Mouse (Mus musculus): ENCODE measurements around the gene Marc2. TPM values are rescaled to one million over a fixed set of nuclear protein-coding genes. Genes with fewer than 3 reads are reported as not detected.
A peak's percentile ranks its signal among the peaks of the same experiment; 100 is the strongest.

Marc2 gene
- polyA plus RNA-seq, 1 experiment from 2014 or later, result 148 TPM

DNA sequence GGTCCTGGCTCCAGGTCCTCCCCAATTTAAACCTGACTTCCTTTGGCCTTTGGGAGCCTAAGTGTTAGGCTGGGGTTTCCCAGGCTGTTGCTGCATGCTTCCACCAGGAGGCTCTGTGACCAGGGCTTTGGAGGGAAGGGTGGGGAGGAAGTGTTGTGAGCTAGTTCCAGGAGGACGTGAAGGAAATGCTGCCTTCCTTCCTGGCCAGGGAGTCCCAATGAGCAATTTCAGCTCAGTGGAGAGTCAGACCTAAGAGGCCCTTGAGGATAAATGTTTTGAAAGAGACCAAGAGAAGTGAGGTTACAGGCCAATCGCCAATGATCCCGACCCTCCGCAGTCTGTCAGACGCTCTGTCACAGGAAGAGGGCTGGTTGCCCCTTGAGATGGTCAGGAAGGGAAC is 7.1 kb upstream of the Marc2 start:
- H3K9ac ChIP-seq (ENCODE audit: low read length), result peak overlapping the region; percentile 58
- H3K4me1 ChIP-seq (ENCODE audit: control insufficient read depth in 2 of 2, insufficient read depth in 2 of 2, low read length in 2 of 2), result peaks cover 8 to 11% of the 10 kb centered on the region in 2 experiments
- WGBS, result 28% methylated on average over 5 of the region's 5 CpGs
- H3K27me3 ChIP-seq (ENCODE audit: control insufficient read depth, insufficient read depth, low read length), result no peaks in the 10 kb centered on the region
- H3K4me3 ChIP-seq (ENCODE audit: control insufficient read depth in 1 of 2, insufficient read depth in 1 of 2, low read depth in 1 of 2, low read length in 2 of 2), result peak overlapping the region; percentile 25 to 27
- H3K36me3 ChIP-seq (ENCODE audit: control insufficient read depth, insufficient read depth, low read length), result no peaks in the 10 kb centered on the region
- H3K9me3 ChIP-seq (ENCODE audit: control insufficient read depth, low read length), result no peaks in the 10 kb centered on the region
- peak; percentile 55; the same call in 1 of the 2 replicates for ATAC-seq (ENCODE audit: insufficient number of reproducible peaks, insufficient read depth, low FRiP score, low read depth)
- H3K27ac ChIP-seq (replicated peaks in 1 of 2; ENCODE audit: control insufficient read depth in 1 of 2, insufficient read depth in 1 of 2, low read depth in 2 of 2, low read length in 2 of 2), result peak overlapping the region; percentile 78 to 80
- H3K4me2 ChIP-seq (ENCODE audit: low read length), result peak overlapping the region; percentile 61

DNA sequence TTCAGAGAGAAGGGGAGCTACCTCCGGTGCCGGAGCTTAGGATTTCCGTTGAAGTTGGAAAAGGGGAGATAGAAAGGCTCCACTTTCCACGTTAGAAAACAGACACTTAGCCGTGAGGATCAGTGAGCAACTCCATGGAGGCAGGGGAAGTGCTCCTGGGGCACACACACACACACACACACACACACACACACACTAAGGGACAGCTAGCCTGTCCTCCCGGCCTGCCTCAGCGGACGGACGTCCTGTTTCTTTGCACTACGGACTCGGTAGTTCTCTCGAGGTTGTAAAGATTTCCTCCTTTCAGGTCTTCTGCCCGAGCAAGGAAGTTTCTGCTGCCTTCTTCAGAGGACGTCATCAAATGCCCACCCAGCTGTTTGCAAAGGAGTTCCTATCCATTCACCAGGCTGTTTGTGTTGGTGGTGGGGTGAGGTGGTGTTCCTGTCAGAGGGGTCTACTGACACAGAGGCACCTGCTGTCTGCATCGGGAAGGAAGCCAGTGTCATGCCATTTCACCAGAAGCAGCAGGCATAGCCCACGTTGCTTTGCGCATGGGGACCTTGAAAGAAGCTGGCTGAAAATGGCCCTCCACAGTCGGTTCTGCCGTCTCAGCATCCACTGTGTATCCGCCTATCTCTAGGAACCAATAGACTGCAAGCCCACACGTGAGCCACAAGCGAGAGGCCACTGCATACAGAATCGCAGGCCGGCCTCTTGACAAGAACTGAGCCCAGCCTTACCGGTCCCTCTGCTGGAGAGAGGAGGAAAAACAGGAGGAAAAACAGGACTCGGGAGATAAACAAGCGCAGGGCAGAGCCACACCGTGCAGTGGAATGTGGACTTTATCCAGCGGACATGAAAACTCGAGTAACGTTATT is 5.7 kb upstream of the Marc2 start:
- Histone ChIP-seq H3K4me3 (ENCODE audit: control insufficient read depth in 1 of 2, insufficient read depth in 1 of 2, low read depth in 1 of 2, low read length in 2 of 2) (peak overlapping the region; percentile 10 to 12; a peak in 1 of 4 replicates), H3K4me2 (ENCODE audit: low read length) (peak overlapping the region; percentile 55), H3K27me3 (ENCODE audit: control insufficient read depth, insufficient read depth, low read length) (no peaks in the 10 kb centered on the region), H3K9ac (ENCODE audit: low read length) (peak overlapping the region; percentile 41; the same call in 1 of the 2 replicates), H3K27ac (replicated peaks in 1 of 2; ENCODE audit: control insufficient read depth in 1 of 2, insufficient read depth in 1 of 2, low read depth in 2 of 2, low read length in 2 of 2) (peak overlapping the region; percentile 46 to 72), H3K36me3 (ENCODE audit: control insufficient read depth, insufficient read depth, low read length) (no peaks in the 10 kb centered on the region), H3K9me3 (ENCODE audit: control insufficient read depth, low read length) (no peaks in the 10 kb centered on the region), H3K4me1 (ENCODE audit: control insufficient read depth in 2 of 2, insufficient read depth in 2 of 2, low read length in 2 of 2) (peaks cover 8 to 11% of the 10 kb centered on the region in 2 experiments)
- ATAC-seq (ENCODE audit: insufficient number of reproducible peaks, insufficient read depth, low FRiP score, low read depth), result peak; percentile 82
- WGBS, result 14% methylated on average over 31 of the region's 31 CpGs

DNA sequence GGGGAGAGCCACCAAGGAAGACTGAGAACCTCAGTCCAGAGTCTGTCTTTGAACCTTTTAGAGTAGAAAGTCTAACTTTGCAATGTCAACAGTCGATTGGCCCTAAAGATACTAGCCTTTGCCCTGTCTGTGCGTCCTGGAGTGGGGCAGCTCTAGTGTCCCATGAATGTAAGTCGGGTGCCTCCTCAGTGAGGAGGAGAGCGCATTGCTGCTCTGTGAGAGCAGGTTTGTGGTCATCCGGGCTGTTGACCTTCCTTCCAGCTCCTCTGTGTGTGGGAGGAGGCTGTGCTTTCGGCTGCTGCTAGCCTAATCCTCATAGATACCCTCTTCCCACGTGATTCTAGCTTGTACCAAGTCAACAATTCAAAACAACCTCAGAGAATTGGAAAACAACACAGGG is 4.9 kb upstream of the Marc2 start:
- Histone ChIP-seq H3K9ac (ENCODE audit: low read length) (no peak overlapping the region), H3K36me3 (ENCODE audit: control insufficient read depth, insufficient read depth, low read length) (no peaks in the 10 kb centered on the region), H3K9me3 (ENCODE audit: control insufficient read depth, low read length) (no peaks in the 10 kb centered on the region), H3K4me3 (ENCODE audit: control insufficient read depth in 1 of 2, insufficient read depth in 1 of 2, low read depth in 1 of 2, low read length in 2 of 2) (no peak overlapping the region), H3K4me1 (ENCODE audit: control insufficient read depth in 2 of 2, insufficient read depth in 2 of 2, low read length in 2 of 2) (peaks cover 8 to 16% of the 10 kb centered on the region in 2 experiments), H3K4me2 (ENCODE audit: low read length) (peak overlapping the region; percentile 55; the same call in 1 of the 2 replicates), H3K27me3 (ENCODE audit: control insufficient read depth, insufficient read depth, low read length) (no peaks in the 10 kb centered on the region), H3K27ac (replicated peaks in 1 of 2; ENCODE audit: control insufficient read depth in 1 of 2, insufficient read depth in 1 of 2, low read depth in 2 of 2, low read length in 2 of 2) (peak overlapping the region; percentile 46 to 72; a peak in 2 of 4 replicates)
- ATAC-seq (ENCODE audit: insufficient number of reproducible peaks, insufficient read depth, low FRiP score, low read depth), result no peak
- WGBS, result 35% methylated on average over 7 of the region's 7 CpGs

DNA sequence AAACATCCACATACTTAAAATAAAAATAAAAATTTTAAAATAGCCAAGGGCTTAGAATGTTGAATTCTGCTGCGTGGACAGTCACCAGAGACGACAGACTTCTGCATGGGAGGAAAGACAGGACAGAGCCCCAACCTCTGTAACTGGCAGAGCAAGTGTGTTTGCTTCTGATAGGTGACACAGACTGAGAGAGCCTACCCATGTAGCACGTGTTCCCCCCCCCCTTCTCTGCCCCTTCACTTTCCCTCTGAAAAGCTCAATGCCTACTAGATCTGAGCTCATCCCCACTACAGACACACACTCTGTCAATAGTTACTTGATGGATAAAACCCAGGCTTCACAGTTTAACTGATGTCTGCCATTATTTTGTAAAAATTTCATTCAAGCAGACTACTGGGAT is 722 bp upstream of the Marc2 start:
- no peak overlapping the region for H3K27ac ChIP-seq (replicated peaks in 1 of 2; ENCODE audit: control insufficient read depth in 1 of 2, insufficient read depth in 1 of 2, low read depth in 2 of 2, low read length in 2 of 2)
- ATAC-seq (ENCODE audit: insufficient number of reproducible peaks, insufficient read depth, low FRiP score, low read depth), result no peak
- H3K4me2 ChIP-seq (ENCODE audit: low read length), result peak overlapping the region; percentile 82
- H3K4me3 ChIP-seq (ENCODE audit: control insufficient read depth in 1 of 2, insufficient read depth in 1 of 2, low read depth in 1 of 2, low read length in 2 of 2), result no peak overlapping the region
- 68% methylated on average over 3 of the region's 3 CpGs for WGBS
- H3K36me3 ChIP-seq (ENCODE audit: control insufficient read depth, insufficient read depth, low read length), result no peaks in the 10 kb centered on the region
- H3K27me3 ChIP-seq (ENCODE audit: control insufficient read depth, insufficient read depth, low read length), result no peaks in the 10 kb centered on the region
- no peaks in the 10 kb centered on the region for H3K9me3 ChIP-seq (ENCODE audit: control insufficient read depth, low read length)
- 0 out of 2 replicates have a peak overlapping the region, but pooled peaks have one; percentile 84 for H3K9ac ChIP-seq (ENCODE audit: low read length)
- peaks cover 2 to 25% of the 10 kb centered on the region in 2 experiments for H3K4me1 ChIP-seq (ENCODE audit: control insufficient read depth in 2 of 2, insufficient read depth in 2 of 2, low read length in 2 of 2)

DNA sequence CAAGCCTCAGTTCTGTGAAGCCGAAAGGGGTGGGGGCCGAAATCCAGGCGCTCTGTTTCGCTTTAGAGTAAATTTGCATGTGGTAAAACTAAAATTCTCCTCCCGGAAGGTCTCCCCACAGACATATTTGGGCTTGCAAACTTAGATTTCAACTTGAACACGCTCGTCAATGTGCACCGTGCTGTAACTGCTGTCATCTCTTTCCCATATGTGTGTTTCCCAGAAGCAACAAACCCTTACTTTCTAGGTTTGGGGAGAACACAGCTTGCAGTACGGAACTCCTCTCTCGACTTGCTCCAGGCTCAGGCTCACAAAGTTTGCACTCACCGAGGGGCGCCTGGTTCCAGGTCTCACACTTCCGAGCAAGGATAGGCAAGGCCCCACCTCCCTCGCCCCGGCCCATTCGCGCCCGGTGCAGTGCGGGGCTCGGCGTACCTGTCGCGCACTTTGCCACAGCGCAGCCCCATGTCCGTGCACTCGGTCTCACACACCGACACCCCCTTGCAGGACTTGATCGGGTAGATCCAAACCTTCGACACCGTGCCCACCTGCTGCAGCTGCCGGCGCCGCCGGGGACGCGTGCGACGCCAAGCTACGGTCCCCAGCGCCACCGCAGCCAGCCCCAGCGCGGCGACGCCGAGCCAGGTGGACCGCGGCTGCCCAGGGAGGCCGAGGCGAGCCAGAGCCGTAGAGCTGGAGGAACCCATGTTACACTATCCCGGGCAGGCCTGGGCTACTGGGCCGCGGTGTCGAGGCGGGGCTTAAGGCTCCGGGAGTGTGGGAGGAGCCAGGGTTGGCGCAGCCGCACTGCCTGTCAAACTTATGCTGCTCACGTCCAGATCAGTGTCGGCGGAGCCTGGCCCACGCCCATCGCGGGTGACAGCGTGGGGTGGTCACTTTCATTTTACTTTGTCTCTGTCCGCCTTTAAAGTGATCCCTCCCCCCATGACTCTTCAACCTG is 860 bp downstream of the Marc2 start:
- H3K27me3 ChIP-seq (ENCODE audit: control insufficient read depth, insufficient read depth, low read length), result no peaks in the 10 kb centered on the region
- H3K4me1 ChIP-seq (ENCODE audit: control insufficient read depth in 2 of 2, insufficient read depth in 2 of 2, low read length in 2 of 2), result peaks cover 2 to 26% of the 10 kb centered on the region in 2 experiments; a peak in 3 of 4 replicates
- peak overlapping the region; percentile 82 for H3K4me2 ChIP-seq (ENCODE audit: low read length)
- peak overlapping the region; percentile 76 to 78 for H3K4me3 ChIP-seq (ENCODE audit: control insufficient read depth in 1 of 2, insufficient read depth in 1 of 2, low read depth in 1 of 2, low read length in 2 of 2)
- H3K9ac ChIP-seq (ENCODE audit: low read length), result peak overlapping the region; percentile 84
- peak; percentile 98 for ATAC-seq (ENCODE audit: insufficient number of reproducible peaks, insufficient read depth, low FRiP score, low read depth)
- under 1% methylated on average over 67 of the region's 67 CpGs for WGBS
- no peaks in the 10 kb centered on the region for H3K9me3 ChIP-seq (ENCODE audit: control insufficient read depth, low read length)
- peak overlapping the region; percentile 75 to 81 for H3K27ac ChIP-seq (replicated peaks in 1 of 2; ENCODE audit: control insufficient read depth in 1 of 2, insufficient read depth in 1 of 2, low read depth in 2 of 2, low read length in 2 of 2)
- peaks cover 9% of the 10 kb centered on the region for H3K36me3 ChIP-seq (ENCODE audit: control insufficient read depth, insufficient read depth, low read length)

DNA sequence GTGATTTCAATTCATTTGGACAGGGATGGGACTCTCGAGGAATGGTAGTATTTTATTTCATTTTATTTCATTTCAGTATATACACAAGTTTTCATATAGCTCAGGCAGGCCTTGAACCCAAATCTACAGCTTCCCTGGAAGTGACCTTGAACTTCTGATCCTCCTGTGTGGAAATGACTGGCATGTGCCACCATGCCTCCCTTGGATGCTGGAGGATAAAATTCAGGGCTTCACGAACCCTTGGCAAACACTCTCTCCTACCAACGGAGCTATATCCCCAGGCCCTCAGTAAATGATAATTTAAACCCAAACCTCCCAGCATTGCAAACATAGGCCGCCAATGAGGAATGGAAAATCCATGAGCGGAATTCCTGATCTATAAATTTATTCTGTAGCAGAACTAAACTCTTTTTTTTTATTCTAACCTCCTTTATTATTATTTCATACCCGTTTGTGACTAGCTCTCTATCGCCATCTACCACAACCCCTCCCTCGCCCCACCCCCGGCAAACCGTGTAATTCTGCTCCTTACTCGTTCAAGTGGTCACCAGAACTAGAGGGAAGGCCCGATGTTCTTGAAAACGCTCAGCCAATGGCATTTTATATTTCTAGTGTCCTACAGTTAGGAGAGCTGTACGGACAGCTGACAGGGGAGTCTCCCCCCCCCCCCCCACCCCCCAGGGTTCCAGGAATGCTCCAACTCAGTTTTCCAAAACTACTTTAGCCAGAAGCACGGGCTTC is 1.8 kb downstream of the Marc2 start:
- no peak for ATAC-seq (ENCODE audit: insufficient number of reproducible peaks, insufficient read depth, low FRiP score, low read depth)

More for the DNA sequence above, 1.8 kb downstream of the Marc2 start:
- Histone ChIP-seq H3K9ac (ENCODE audit: low read length) (peak overlapping the region; percentile 84), H3K27ac (replicated peaks in 1 of 2; ENCODE audit: control insufficient read depth in 1 of 2, insufficient read depth in 1 of 2, low read depth in 2 of 2, low read length in 2 of 2) (peak overlapping the region in 1 of 2 experiments; percentile 81; a peak in 2 of 4 replicates), H3K4me2 (ENCODE audit: low read length) (peak overlapping the region; percentile 82), H3K4me1 (ENCODE audit: control insufficient read depth in 2 of 2, insufficient read depth in 2 of 2, low read length in 2 of 2) (peaks cover 2 to 26% of the 10 kb centered on the region in 2 experiments; a peak in 3 of 4 replicates), H3K9me3 (ENCODE audit: control insufficient read depth, low read length) (no peaks in the 10 kb centered on the region), H3K27me3 (ENCODE audit: control insufficient read depth, insufficient read depth, low read length) (no peaks in the 10 kb centered on the region), H3K4me3 (ENCODE audit: control insufficient read depth in 1 of 2, insufficient read depth in 1 of 2, low read depth in 1 of 2, low read length in 2 of 2) (peak overlapping the region; percentile 76 to 78), H3K36me3 (ENCODE audit: control insufficient read depth, insufficient read depth, low read length) (peaks cover 18% of the 10 kb centered on the region)
- WGBS, result 20% methylated on average over 15 of the region's 15 CpGs
